Mouse (Mus musculus): ENCODE data around the gene 9930104L06Rik. TPM values are rescaled to one million over a fixed set of nuclear protein-coding genes. Genes with fewer than 3 reads are reported as not detected.

The 9930104L06Rik gene
- total and polyA plus RNA-seq, 2 experiments from 2014 or later: 8.9 to 21.7 TPM

GRCm38 (mm10) chr4:124990325-124990724 lies 53.5 kb downstream of the 9930104L06Rik start:
- no peak overlapping the region for H3K27ac ChIP-seq (ENCODE audit: low read depth, low read length)
- 0 out of 2 replicates have a peak overlapping the region, but pooled peaks have one; percentile 19 for H3K9ac ChIP-seq (replicated peaks; ENCODE audit: low read length, poor library complexity, severe bottlenecking)
- H3K9me3 ChIP-seq (ENCODE audit: low read length): no peaks in the 10 kb centered on the region
- WGBS: 5% methylated on average over 7 of the region's 7 CpGs
- H3K4me1 ChIP-seq (ENCODE audit: insufficient read depth, low read length): no peaks in the 10 kb centered on the region
- H3K4me3 ChIP-seq (ENCODE audit: low read depth, low read length): no peak overlapping the region
- no peaks in the 10 kb centered on the region for H3K36me3 ChIP-seq (ENCODE audit: insufficient read depth, low read length)
- no peak for TF ChIP-seq CTCF (IDR thresholded peaks at IDR 0.05)
- H3K27me3 ChIP-seq (ENCODE audit: insufficient read depth, low read length): peaks cover 48% of the 10 kb centered on the region
- H3K4me2 ChIP-seq (ENCODE audit: low read depth, low read length, poor library complexity, severe bottlenecking): no peak overlapping the region
- no peak for ATAC-seq (ENCODE audit: low FRiP score)
- DNase-seq (ENCODE audit: low spot score): no peak

Other genes starting within 250 kb of the 9930104L06Rik start
- 10.3 and 10.9 TPM in 2 replicates for gene Utp11, start 243.4 kb upstream of the 9930104L06Rik start, total RNA-seq (2014; rRNA removed)
- 30.7 and 31.7 TPM in 2 replicates for gene Utp11, start 243.4 kb upstream of the 9930104L06Rik start, polyA plus RNA-seq (2015; fragmentation: Nextera tagmentation; extraction: Ambion mirVana)
- gene Fhl3, start 236.3 kb upstream of the 9930104L06Rik start, total RNA-seq (2014; rRNA removed): 5.0 and 6.9 TPM in 2 replicates
- 1.7 and 2.0 TPM in 2 replicates for gene Fhl3, start 236.3 kb upstream of the 9930104L06Rik start, polyA plus RNA-seq (2015; fragmentation: Nextera tagmentation; extraction: Ambion mirVana)
- 32.8 and 34.3 TPM in 2 replicates for gene Sf3a3, start 222.3 kb upstream of the 9930104L06Rik start, total RNA-seq (2014; rRNA removed)
- gene Sf3a3, start 222.3 kb upstream of the 9930104L06Rik start, polyA plus RNA-seq (2015; fragmentation: Nextera tagmentation; extraction: Ambion mirVana): 73.8 and 75.9 TPM in 2 replicates
- 19.0 and 20.5 TPM in 2 replicates for gene Inpp5b, start 195.2 kb upstream of the 9930104L06Rik start, total RNA-seq (2014; rRNA removed)
- gene Inpp5b, start 195.2 kb upstream of the 9930104L06Rik start, polyA plus RNA-seq (2015; fragmentation: Nextera tagmentation; extraction: Ambion mirVana): 14.3 and 16.0 TPM in 2 replicates
- gene Mtf1, start 134.9 kb upstream of the 9930104L06Rik start, total RNA-seq (2014; rRNA removed): 7.0 and 15.5 TPM in 2 replicates
- 22.1 and 24.7 TPM in 2 replicates for gene Mtf1, start 134.9 kb upstream of the 9930104L06Rik start, polyA plus RNA-seq (2015; fragmentation: Nextera tagmentation; extraction: Ambion mirVana)
- 54.5 and 78.4 TPM in 2 replicates for gene Yrdc, start 86.4 kb upstream of the 9930104L06Rik start, total RNA-seq (2014; rRNA removed)
- gene Yrdc, start 86.4 kb upstream of the 9930104L06Rik start, polyA plus RNA-seq (2015; fragmentation: Nextera tagmentation; extraction: Ambion mirVana): 48.9 and 55.7 TPM in 2 replicates
- gene 1110065P20Rik, start 85.9 kb upstream of the 9930104L06Rik start, total RNA-seq (2014; rRNA removed): 163 and 181 TPM in 2 replicates
- 135 and 141 TPM in 2 replicates for gene 1110065P20Rik, start 85.9 kb upstream of the 9930104L06Rik start, polyA plus RNA-seq (2015; fragmentation: Nextera tagmentation; extraction: Ambion mirVana)
- gene Maneal, start 74.9 kb upstream of the 9930104L06Rik start, total RNA-seq (2014; rRNA removed): 43.7 and 50.5 TPM in 2 replicates
- 9.4 and 9.5 TPM in 2 replicates for gene Maneal, start 74.9 kb upstream of the 9930104L06Rik start, polyA plus RNA-seq (2015; fragmentation: Nextera tagmentation; extraction: Ambion mirVana)
- gene Epha10, start 56.1 kb upstream of the 9930104L06Rik start, total RNA-seq (2014; rRNA removed): 43.4 and 50.1 TPM in 2 replicates
- gene Epha10, start 56.1 kb upstream of the 9930104L06Rik start, polyA plus RNA-seq (2015; fragmentation: Nextera tagmentation; extraction: Ambion mirVana): 14.8 and 15.3 TPM in 2 replicates
- gene Cdca8, start 2.3 kb downstream of the 9930104L06Rik start, total RNA-seq (2014; rRNA removed): 3.0 and 6.3 TPM in 2 replicates
- 10.3 and 14.8 TPM in 2 replicates for gene Cdca8, start 2.3 kb downstream of the 9930104L06Rik start, polyA plus RNA-seq (2015; fragmentation: Nextera tagmentation; extraction: Ambion mirVana)
- 2.5 and 3.0 TPM in 2 replicates for gene Rspo1, start 49.4 kb downstream of the 9930104L06Rik start, total RNA-seq (2014; rRNA removed)
- gene Rspo1, start 49.4 kb downstream of the 9930104L06Rik start, polyA plus RNA-seq (2015; fragmentation: Nextera tagmentation; extraction: Ambion mirVana): 1.2 and 1.8 TPM in 2 replicates
- gene Gnl2, start 79.5 kb downstream of the 9930104L06Rik start, total RNA-seq (2014; rRNA removed): 51.8 and 57.3 TPM in 2 replicates
- gene Gnl2, start 79.5 kb downstream of the 9930104L06Rik start, polyA plus RNA-seq (2015; fragmentation: Nextera tagmentation; extraction: Ambion mirVana): 72.5 and 77.5 TPM in 2 replicates
- gene Dnali1, start 128.7 kb downstream of the 9930104L06Rik start, total RNA-seq (2014; rRNA removed): 0.47 and 3.1 TPM in 2 replicates
- 1.3 TPM in 2 replicates for gene Dnali1, start 128.7 kb downstream of the 9930104L06Rik start, polyA plus RNA-seq (2015; fragmentation: Nextera tagmentation; extraction: Ambion mirVana)
- gene Snip1, start 129.6 kb downstream of the 9930104L06Rik start, total RNA-seq (2014; rRNA removed): 33.5 and 35.1 TPM in 2 replicates
- gene Snip1, start 129.6 kb downstream of the 9930104L06Rik start, polyA plus RNA-seq (2015; fragmentation: Nextera tagmentation; extraction: Ambion mirVana): 16.0 and 17.1 TPM in 2 replicates
- gene Meaf6, start 148.1 kb downstream of the 9930104L06Rik start, total RNA-seq (2014; rRNA removed): 82.6 and 95.2 TPM in 2 replicates
- gene Meaf6, start 148.1 kb downstream of the 9930104L06Rik start, polyA plus RNA-seq (2015; fragmentation: Nextera tagmentation; extraction: Ambion mirVana): 139 and 170 TPM in 2 replicates
- gene Zc3h12a, start 190.8 kb downstream of the 9930104L06Rik start, total RNA-seq (2014; rRNA removed): 0.88 and 2.5 TPM in 2 replicates
- gene Zc3h12a, start 190.8 kb downstream of the 9930104L06Rik start, polyA plus RNA-seq (2015; fragmentation: Nextera tagmentation; extraction: Ambion mirVana): 0.12 and 0.20 TPM in 2 replicates